Mouse (Mus musculus) skeletal muscle tissue, postnatal 0 days (tissue): ENCODE measurements around the gene Hsd3b6. TPM values are rescaled to one million over a fixed set of nuclear protein-coding genes. Genes with fewer than 3 reads are reported as not detected.

Experiments
- polyA plus RNA-seq: library from polyadenylated mRNA; unstranded; fragments of >200 nt; fragmentation: Nextera tagmentation; extraction: Ambion mirVana; gene quantifications from 2 replicates; pipeline ENCODE4 v1.2.1, GENCODE M21; 2015

The Hsd3b6 gene
- polyA plus RNA-seq, result not detected in 2 replicates

DNA sequence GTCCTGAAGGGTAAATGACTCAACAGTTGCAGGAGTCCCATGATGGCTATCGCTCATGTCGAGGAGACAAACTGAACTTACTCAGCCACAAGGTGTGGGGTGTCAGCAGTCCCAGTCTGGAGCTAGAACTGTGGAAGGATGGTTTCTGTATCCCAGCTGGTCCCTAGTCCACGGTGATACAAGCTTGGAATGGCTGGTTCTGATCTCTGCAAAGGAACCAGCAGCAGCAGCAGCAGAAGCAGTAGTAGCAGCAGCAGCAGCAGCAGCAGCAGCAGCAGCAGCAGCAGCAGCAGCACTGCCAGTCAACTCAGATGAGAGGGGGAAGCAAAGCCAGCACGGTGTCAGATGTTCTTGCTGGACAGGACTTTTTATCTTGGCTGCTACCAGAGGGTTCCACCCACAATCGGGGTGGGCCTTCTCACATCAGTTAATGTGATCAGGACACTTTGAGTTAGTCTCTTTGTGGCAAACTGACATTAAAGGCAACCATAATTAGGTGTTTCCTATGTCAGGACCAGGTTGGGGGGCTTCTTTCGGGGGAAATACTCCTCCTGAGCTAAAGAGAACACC lies at the start of gene Hsd3b6:
TSS of gene Hsd3b6 (minus strand) at position 343 of the 570 bp plus-strand sequence.

DNA sequence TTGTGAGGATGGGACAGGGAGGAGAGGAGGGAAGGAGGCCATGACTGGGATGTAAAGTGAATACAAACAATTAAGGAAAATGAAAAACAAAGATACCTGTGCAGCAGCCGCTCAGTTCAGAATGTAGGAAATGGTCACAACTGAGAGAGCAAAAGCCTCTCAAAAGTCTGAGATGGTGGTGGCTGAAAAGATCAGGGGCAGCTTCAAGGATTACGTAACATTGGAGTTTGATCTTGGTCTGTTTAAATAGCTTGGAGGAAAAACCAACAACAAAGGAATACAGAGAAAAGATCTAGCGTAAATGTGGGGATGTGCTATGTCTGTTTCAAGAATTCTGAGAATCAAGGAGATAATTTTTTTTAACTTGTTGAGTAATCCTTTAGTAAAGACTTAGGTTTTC lies 45.3 kb upstream of the Hsd3b6 start, which contains the start of gene Hsd3b1:
TSS of gene Hsd3b1 (minus strand) at position 219 of the 400 bp plus-strand sequence.

Other genes starting within 250 kb of the Hsd3b6 start
- not detected in 2 replicates for gene Gm10681, start 225.6 kb downstream of the Hsd3b6 start, polyA plus RNA-seq
- gene Hsd3b5, start 184.2 kb downstream of the Hsd3b6 start, polyA plus RNA-seq, result not detected in 2 replicates
- not detected in 2 replicates for gene Hsd3b2, start 89.9 kb downstream of the Hsd3b6 start, polyA plus RNA-seq
- not detected in 2 replicates for gene Hsd3b3, start 51.3 kb downstream of the Hsd3b6 start, polyA plus RNA-seq
- 0.07 TPM in 1 of 2 replicates, not detected in the other for gene Hsd3b1, start 45.4 kb upstream of the Hsd3b6 start, polyA plus RNA-seq
- not detected in 2 replicates for gene Hao2, start 78.8 kb upstream of the Hsd3b6 start, polyA plus RNA-seq